Mouse (Mus musculus): ENCODE measurements at regions not wholly inside any gene's neighbourhood (a gene's known extent, or its start where the extent isn't known, plus 50 kb on each side); places are given as distances from the start of the nearest gene placed in this dataset.

DNA sequence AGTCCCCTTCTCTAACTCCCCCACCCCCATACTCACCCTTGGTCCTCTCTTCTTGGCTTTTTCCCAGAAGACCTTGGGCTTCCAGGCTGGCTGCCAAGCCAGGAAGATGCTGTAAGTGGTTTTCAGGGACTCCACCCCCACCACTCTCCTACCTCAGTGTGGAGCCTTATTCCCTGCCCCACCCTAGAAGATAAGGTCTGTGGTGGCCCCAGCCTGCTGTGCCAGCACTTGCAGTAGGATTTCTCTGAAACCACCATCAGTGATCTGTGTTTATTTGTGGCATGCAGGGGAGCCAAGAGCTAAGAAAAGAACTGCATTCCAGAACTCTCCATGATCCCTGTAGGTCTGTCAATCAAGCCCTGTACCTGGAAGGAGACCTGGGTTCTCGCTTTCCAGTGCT lies 346.4 kb upstream of the Tnp1 start:
- Histone ChIP-seq H3K36me3 (ENCODE audit: insufficient read depth, low read length) (no peaks in the 10 kb centered on the region), H3K4me1 (replicated peaks; ENCODE audit: insufficient read depth, low read length) (peaks cover 16% of the 10 kb centered on the region; the same call in 1 of the 2 replicates), H3K4me3 (replicated peaks; ENCODE audit: low read depth, low read length) (no peak overlapping the region), H3K4me2 (ENCODE audit: low read length) (no peak overlapping the region), H3K27me3 (ENCODE audit: insufficient read depth, low read length) (no peaks in the 10 kb centered on the region), H3K27ac (no peak overlapping the region), H3K9me3 (replicated peaks; ENCODE audit: low read length) (no peaks in the 10 kb centered on the region), H3K9ac (ENCODE audit: low read depth, low read length) (no peak overlapping the region)
- ATAC-seq (replicated peaks; ENCODE audit: low FRiP score, low read depth) (no peak), DNase-seq (ENCODE audit: low spot score) (peak; percentile 25)
- WGBS = 56% methylated on average over 1 of the region's 1 CpGs
- TF ChIP-seq CTCF (IDR thresholded peaks at IDR 0.05; ENCODE audit: low read depth) = no peak

DNA sequence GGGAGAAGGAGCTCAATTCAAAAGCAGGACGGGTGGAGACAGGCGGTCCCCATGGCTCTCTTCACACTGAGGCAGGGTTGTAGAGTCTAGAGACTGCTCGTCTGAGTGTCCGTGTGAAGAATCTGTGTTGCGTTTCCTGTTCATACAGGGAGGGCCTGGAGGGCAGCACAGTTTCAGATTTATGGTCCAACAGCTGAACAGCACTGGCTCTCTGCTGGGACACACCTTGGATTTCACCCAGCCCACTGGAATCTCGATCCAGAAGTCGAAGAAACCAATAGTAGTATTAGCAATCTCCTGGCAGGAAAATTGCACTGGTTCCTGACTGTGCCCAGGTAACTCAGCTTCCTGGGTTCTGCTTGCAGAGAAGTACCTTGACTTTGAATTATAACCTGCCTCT lies 345.6 kb upstream of the Tnp1 start:
- Histone ChIP-seq H3K4me3 (replicated peaks; ENCODE audit: low read depth, low read length) (no peak overlapping the region), H3K9me3 (replicated peaks; ENCODE audit: low read length) (no peaks in the 10 kb centered on the region), H3K27me3 (ENCODE audit: insufficient read depth, low read length) (no peaks in the 10 kb centered on the region), H3K4me2 (ENCODE audit: low read length) (no peak overlapping the region), H3K36me3 (ENCODE audit: insufficient read depth, low read length) (no peaks in the 10 kb centered on the region), H3K4me1 (replicated peaks; ENCODE audit: insufficient read depth, low read length) (peaks cover 16% of the 10 kb centered on the region; the same call in 1 of the 2 replicates), H3K9ac (ENCODE audit: low read depth, low read length) (no peak overlapping the region), H3K27ac (no peak overlapping the region)
- DNase-seq (ENCODE audit: low spot score) = peak; percentile 46
- no peak for TF ChIP-seq CTCF (IDR thresholded peaks at IDR 0.05; ENCODE audit: low read depth)
- WGBS = 51% methylated on average over 7 of the region's 7 CpGs
- ATAC-seq (replicated peaks; ENCODE audit: low FRiP score, low read depth) = no peak

DNA sequence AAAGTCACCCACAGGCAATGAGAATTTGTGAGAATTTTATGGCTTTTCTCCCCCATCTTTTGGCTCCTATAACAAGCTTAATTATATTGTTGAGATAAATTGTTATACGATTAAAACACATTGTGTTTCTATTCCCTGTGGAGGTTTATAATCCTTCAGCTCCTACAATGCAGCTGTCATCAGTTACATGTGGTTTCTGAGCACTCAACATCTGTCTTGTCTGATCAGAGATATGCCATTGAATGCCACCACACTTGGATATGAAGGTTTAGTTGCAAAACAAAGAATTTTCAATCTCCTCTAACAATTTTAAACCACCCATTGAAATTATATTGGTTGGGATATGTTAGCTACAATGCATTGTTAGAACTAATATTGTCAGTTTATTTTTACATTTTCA lies 338.7 kb upstream of the Tnp1 start:
- no peaks in the 10 kb centered on the region for H3K4me1 ChIP-seq (replicated peaks; ENCODE audit: insufficient read depth, low read length)
- WGBS = 63% methylated on average over 1 of the region's 1 CpGs
- ATAC-seq (replicated peaks; ENCODE audit: low FRiP score, low read depth) (no peak), DNase-seq (ENCODE audit: low spot score) (no peak)
- no peaks in the 10 kb centered on the region for H3K36me3 ChIP-seq (ENCODE audit: insufficient read depth, low read length)
- no peak overlapping the region for H3K9ac ChIP-seq (ENCODE audit: low read depth, low read length)
- TF ChIP-seq CTCF (IDR thresholded peaks at IDR 0.05; ENCODE audit: low read depth) = no peak
- no peaks in the 10 kb centered on the region for H3K27me3 ChIP-seq (ENCODE audit: insufficient read depth, low read length)
- no peak overlapping the region for H3K4me3 ChIP-seq (replicated peaks; ENCODE audit: low read depth, low read length)
- H3K27ac ChIP-seq = no peak overlapping the region
- H3K9me3 ChIP-seq (replicated peaks; ENCODE audit: low read length) = no peaks in the 10 kb centered on the region
- no peak overlapping the region for H3K4me2 ChIP-seq (ENCODE audit: low read length)

DNA sequence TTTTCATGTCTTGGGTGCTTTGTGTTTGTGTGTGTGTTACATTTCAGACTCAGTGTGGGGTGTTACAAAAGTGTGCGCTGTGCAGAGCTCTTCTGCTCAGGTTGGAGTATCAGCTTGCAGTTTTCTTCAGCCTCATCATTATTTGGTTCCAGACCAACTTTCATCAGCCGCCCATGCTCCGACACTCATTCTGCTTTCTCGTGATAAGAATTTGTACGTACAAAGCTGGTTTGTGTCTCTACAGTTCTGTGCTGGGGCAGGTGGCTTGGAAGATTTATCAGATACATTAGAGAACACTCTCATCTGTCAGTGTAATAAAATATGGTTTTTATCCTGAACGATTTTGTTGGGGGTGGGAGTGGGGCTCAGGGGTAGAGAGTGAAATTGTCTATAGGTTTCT lies 332.8 kb upstream of the Tnp1 start:
- no peak for TF ChIP-seq CTCF (IDR thresholded peaks at IDR 0.05; ENCODE audit: low read depth)
- Histone ChIP-seq H3K9me3 (replicated peaks; ENCODE audit: low read length) (no peaks in the 10 kb centered on the region), H3K4me1 (replicated peaks; ENCODE audit: insufficient read depth, low read length) (no peaks in the 10 kb centered on the region), H3K4me3 (replicated peaks; ENCODE audit: low read depth, low read length) (no peak overlapping the region), H3K4me2 (ENCODE audit: low read length) (no peak overlapping the region), H3K27ac (no peak overlapping the region), H3K27me3 (ENCODE audit: insufficient read depth, low read length) (no peaks in the 10 kb centered on the region), H3K36me3 (ENCODE audit: insufficient read depth, low read length) (no peaks in the 10 kb centered on the region), H3K9ac (ENCODE audit: low read depth, low read length) (no peak overlapping the region)
- 53% methylated on average over 6 of the region's 6 CpGs for WGBS
- ATAC-seq (replicated peaks; ENCODE audit: low FRiP score, low read depth) (no peak), DNase-seq (ENCODE audit: low spot score) (no peak)

DNA sequence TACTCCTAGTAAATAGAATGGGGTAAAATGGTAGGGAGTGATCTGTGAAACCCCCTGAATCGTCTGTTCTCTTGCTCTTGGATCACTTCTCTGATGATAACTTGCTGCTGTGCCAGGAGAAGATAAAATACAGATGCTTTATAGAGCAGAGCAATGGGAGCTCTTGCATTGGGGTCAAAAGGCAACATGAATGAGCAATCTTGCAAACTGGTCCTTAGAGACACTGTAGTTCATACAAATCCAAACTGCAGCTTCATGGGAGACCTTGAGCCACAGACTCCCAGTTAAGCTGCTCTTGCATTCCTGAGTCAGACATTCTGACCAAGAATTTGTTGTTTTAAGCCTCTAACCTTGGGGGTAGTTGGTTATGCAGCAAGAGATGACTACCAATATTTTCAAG lies 328.9 kb upstream of the Tnp1 start:
- no peak overlapping the region for H3K27ac ChIP-seq
- no peak overlapping the region for H3K4me3 ChIP-seq (replicated peaks; ENCODE audit: low read depth, low read length)
- H3K27me3 ChIP-seq (ENCODE audit: insufficient read depth, low read length) = no peaks in the 10 kb centered on the region
- no peaks in the 10 kb centered on the region for H3K9me3 ChIP-seq (replicated peaks; ENCODE audit: low read length)
- H3K9ac ChIP-seq (ENCODE audit: low read depth, low read length) = no peak overlapping the region
- no peaks in the 10 kb centered on the region for H3K4me1 ChIP-seq (replicated peaks; ENCODE audit: insufficient read depth, low read length)
- 37% methylated on average over 1 of the region's 1 CpGs for WGBS
- no peaks in the 10 kb centered on the region for H3K36me3 ChIP-seq (ENCODE audit: insufficient read depth, low read length)
- no peak for TF ChIP-seq CTCF (IDR thresholded peaks at IDR 0.05; ENCODE audit: low read depth)
- DNase-seq (ENCODE audit: low spot score) (no peak), ATAC-seq (replicated peaks; ENCODE audit: low FRiP score, low read depth) (no peak)
- no peak overlapping the region for H3K4me2 ChIP-seq (ENCODE audit: low read length)

DNA sequence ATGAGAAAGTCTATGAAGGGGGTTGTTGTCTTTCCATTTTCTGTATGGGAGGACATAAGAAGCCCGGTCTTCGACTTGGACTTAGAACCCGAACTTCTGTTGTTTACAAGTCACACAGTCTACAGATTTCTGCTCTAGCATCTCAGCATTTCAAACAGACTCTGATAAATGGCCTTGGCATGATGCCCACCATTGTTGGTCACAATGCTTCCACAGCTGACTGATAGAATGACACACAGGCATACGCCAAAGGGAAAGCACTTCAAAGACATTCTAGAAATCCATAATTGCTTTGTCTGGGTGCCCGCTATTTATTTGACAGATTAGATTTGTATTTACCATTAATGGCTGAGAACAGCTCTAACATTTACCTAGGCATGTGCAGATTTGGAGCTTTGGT lies 326.2 kb upstream of the Tnp1 start:
- Histone ChIP-seq H3K9me3 (replicated peaks; ENCODE audit: low read length) (no peaks in the 10 kb centered on the region), H3K36me3 (ENCODE audit: insufficient read depth, low read length) (no peaks in the 10 kb centered on the region), H3K4me1 (replicated peaks; ENCODE audit: insufficient read depth, low read length) (no peaks in the 10 kb centered on the region), H3K27ac (no peak overlapping the region), H3K9ac (ENCODE audit: low read depth, low read length) (no peak overlapping the region), H3K4me2 (ENCODE audit: low read length) (no peak overlapping the region), H3K4me3 (replicated peaks; ENCODE audit: low read depth, low read length) (no peak overlapping the region), H3K27me3 (ENCODE audit: insufficient read depth, low read length) (no peaks in the 10 kb centered on the region)
- DNase-seq (ENCODE audit: low spot score) = no peak
- no peak for ATAC-seq (replicated peaks; ENCODE audit: low FRiP score, low read depth)
- TF ChIP-seq CTCF (IDR thresholded peaks at IDR 0.05; ENCODE audit: low read depth) = no peak
- WGBS = 76% methylated on average over 5 of the region's 5 CpGs

DNA sequence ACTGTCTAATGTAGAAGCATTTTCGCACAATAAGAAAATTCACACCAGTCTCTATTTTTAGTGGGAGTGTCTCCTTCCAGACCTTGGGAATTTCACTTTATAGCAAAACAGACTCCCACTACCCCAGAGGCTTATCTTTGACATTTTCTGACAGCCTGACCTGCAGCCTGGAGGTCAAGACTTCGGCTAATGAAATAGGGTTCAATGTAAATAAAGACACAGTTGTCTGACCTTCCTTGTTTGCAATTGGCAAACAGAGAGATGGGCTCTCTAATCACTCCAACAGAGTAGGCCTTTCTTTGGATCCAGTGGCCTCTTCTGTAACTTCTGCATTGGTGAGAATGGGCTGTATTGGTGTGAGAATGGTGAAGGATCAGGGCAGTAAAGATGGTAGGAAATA lies 321.7 kb upstream of the Tnp1 start:
- H3K9me3 ChIP-seq (replicated peaks; ENCODE audit: low read length) = no peaks in the 10 kb centered on the region
- no peak overlapping the region for H3K9ac ChIP-seq (ENCODE audit: low read depth, low read length)
- no peaks in the 10 kb centered on the region for H3K27me3 ChIP-seq (ENCODE audit: insufficient read depth, low read length)
- whole genome bisulfite sequencing = 53% methylated on average over 2 of the region's 2 CpGs
- H3K4me1 ChIP-seq (replicated peaks; ENCODE audit: insufficient read depth, low read length) = no peaks in the 10 kb centered on the region
- no peak for TF ChIP-seq CTCF (IDR thresholded peaks at IDR 0.05; ENCODE audit: low read depth)
- ATAC-seq (replicated peaks; ENCODE audit: low FRiP score, low read depth) (no peak), DNase-seq (ENCODE audit: low spot score) (no peak)
- H3K36me3 ChIP-seq (ENCODE audit: insufficient read depth, low read length) = no peaks in the 10 kb centered on the region
- H3K4me3 ChIP-seq (replicated peaks; ENCODE audit: low read depth, low read length) = no peak overlapping the region
- no peak overlapping the region for H3K27ac ChIP-seq
- no peak overlapping the region for H3K4me2 ChIP-seq (ENCODE audit: low read length)
